Mouse (Mus musculus): Measurements from ENCODE around the gene Uvrag.

Gene Uvrag

GRCm38 (mm10) chr7:99023931-99024330 is 117.0 kb downstream of the Uvrag start:
- peak; percentile 58; the same call in 1 of the 2 replicates for ATAC-seq (ENCODE audit: low TSS enrichment)

GRCm38 (mm10) chr7:99021277-99021676 is 119.7 kb downstream of the Uvrag start:
- no peak for ATAC-seq (ENCODE audit: low TSS enrichment)

GRCm38 (mm10) chr7:99020353-99020752 is 120.6 kb downstream of the Uvrag start:
- no peak for ATAC-seq (ENCODE audit: low TSS enrichment)

GRCm38 (mm10) chr7:99017224-99017844 is 123.6 kb downstream of the Uvrag start:
- no peak for ATAC-seq (ENCODE audit: low TSS enrichment)

- ATAC-seq (ENCODE audit: low TSS enrichment) = no peak
Measured at GRCm38 (mm10) chr7:99015914-99016313, 125.0 kb downstream of the Uvrag start.

GRCm38 (mm10) chr7:99015419-99015818 is 125.5 kb downstream of the Uvrag start:
- peak; percentile 93 for ATAC-seq (ENCODE audit: low TSS enrichment)

GRCm38 (mm10) chr7:99014620-99015019 is 126.3 kb downstream of the Uvrag start:
- no peak for ATAC-seq (ENCODE audit: low TSS enrichment)

- ATAC-seq (ENCODE audit: low TSS enrichment) = no peak
Measured at GRCm38 (mm10) chr7:99007506-99008354, 133.2 kb downstream of the Uvrag start.

- ATAC-seq (ENCODE audit: low TSS enrichment) = no peak
Measured at GRCm38 (mm10) chr7:99003231-99003630, 137.7 kb downstream of the Uvrag start.

GRCm38 (mm10) chr7:98998722-98999121 is 142.2 kb downstream of the Uvrag start:
- ATAC-seq (ENCODE audit: low TSS enrichment) = no peak

GRCm38 (mm10) chr7:98997760-98998159 is 143.2 kb downstream of the Uvrag start:
- no peak for ATAC-seq (ENCODE audit: low TSS enrichment)

GRCm38 (mm10) chr7:98996791-98997190 is 144.2 kb downstream of the Uvrag start:
- no peak for ATAC-seq (ENCODE audit: low TSS enrichment)

GRCm38 (mm10) chr7:98995126-98995727 is 145.7 kb downstream of the Uvrag start:
- peak; percentile 38; the same call in 1 of the 2 replicates for ATAC-seq (ENCODE audit: low TSS enrichment)

GRCm38 (mm10) chr7:98994137-98994536 is 146.8 kb downstream of the Uvrag start:
- no peak for ATAC-seq (ENCODE audit: low TSS enrichment)

- ATAC-seq (ENCODE audit: low TSS enrichment) = no peak
Measured at GRCm38 (mm10) chr7:98993395-98993794, 147.5 kb downstream of the Uvrag start.

GRCm38 (mm10) chr7:98991204-98991761 is 149.7 kb downstream of the Uvrag start:
- ATAC-seq (ENCODE audit: low TSS enrichment) = no peak

- no peak for ATAC-seq (ENCODE audit: low TSS enrichment)
Measured at GRCm38 (mm10) chr7:98990510-98990909, 150.4 kb downstream of the Uvrag start.

- ATAC-seq (ENCODE audit: low TSS enrichment) = no peak
Measured at GRCm38 (mm10) chr7:98986962-98987441, 153.9 kb downstream of the Uvrag start.

- no peak for ATAC-seq (ENCODE audit: low TSS enrichment)
Measured at GRCm38 (mm10) chr7:98985935-98986334, 155.0 kb downstream of the Uvrag start.

- no peak for ATAC-seq (ENCODE audit: low TSS enrichment)
Measured at GRCm38 (mm10) chr7:98985489-98985888, 155.5 kb downstream of the Uvrag start.

- ATAC-seq (ENCODE audit: low TSS enrichment) = no peak
Measured at GRCm38 (mm10) chr7:98984319-98984718, 156.6 kb downstream of the Uvrag start.

GRCm38 (mm10) chr7:98983058-98983457 is 157.9 kb downstream of the Uvrag start:
- ATAC-seq (ENCODE audit: low TSS enrichment) = no peak
